Mouse (Mus musculus): ENCODE measurements around the gene Cdh6. TPM values are rescaled to one million over a fixed set of nuclear protein-coding genes. Genes with fewer than 3 reads are reported as not detected.

The Cdh6 gene
- polyA plus RNA-seq, 2 experiments = 0.01 to 0.04 TPM

GRCm38 (mm10) chr15:13057302-13057701, 116.2 kb downstream of the Cdh6 start:
- no peaks in the 10 kb centered on the region for H3K4me1 ChIP-seq (replicated peaks; ENCODE audit: control insufficient read depth in 2 of 2, insufficient read depth in 2 of 2, low read length in 1 of 2)
- no peak overlapping the region for H3K9ac ChIP-seq (replicated peaks)
- no peaks in the 10 kb centered on the region for H3K9me3 ChIP-seq (ENCODE audit: control insufficient read depth, low read length)
- WGBS (ENCODE audit: insufficient replicate concordance) = 77% methylated on average over 10 of the region's 10 CpGs
- H3K36me3 ChIP-seq (replicated peaks; ENCODE audit: control insufficient read depth, insufficient read depth, low read depth) = no peaks in the 10 kb centered on the region
- TF ChIP-seq EP300 (IDR thresholded peaks at IDR 0.05; ENCODE audit: low read depth) (no peak), CTCF (IDR thresholded peaks at IDR 0.05; ENCODE audit: low read depth) (no peak)
- no peak for ATAC-seq (ENCODE audit: insufficient read depth)
- no peak for DNase-seq (ENCODE audit: low read depth in 3 of 3, low spot score in 3 of 3)
- H3K4me2 ChIP-seq (ENCODE audit: low read depth) = no peak overlapping the region
- H3K27me3 ChIP-seq (ENCODE audit: control insufficient read depth, insufficient read depth, low read length) = no peaks in the 10 kb centered on the region
- no peak overlapping the region for H3K4me3 ChIP-seq (ENCODE audit: insufficient read depth in 1 of 2, low read depth in 2 of 2, low read length in 2 of 2)
- no peak overlapping the region for H3K27ac ChIP-seq

DNA sequence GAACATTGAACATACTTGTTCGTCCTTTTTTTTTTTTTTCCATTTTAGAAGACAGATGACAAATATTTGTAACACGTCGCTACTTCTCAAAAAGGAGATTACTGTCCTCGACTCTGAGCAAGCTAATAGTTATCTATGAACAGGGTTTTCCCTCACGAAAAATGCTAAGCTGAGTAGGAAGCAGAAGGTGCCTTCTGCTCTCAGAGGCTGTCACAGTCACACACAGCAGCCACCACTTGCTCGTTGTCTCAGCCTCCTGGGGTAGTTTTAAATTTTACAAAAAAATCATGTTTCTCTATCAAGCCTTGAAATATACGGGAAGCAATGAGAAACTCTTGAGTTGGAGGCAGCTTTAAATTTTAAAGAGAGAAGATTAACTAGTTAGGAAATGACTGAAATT, 125.6 kb downstream of the Cdh6 start:
- Histone ChIP-seq H3K4me1 (replicated peaks; ENCODE audit: control insufficient read depth in 2 of 2, insufficient read depth in 2 of 2, low read length in 1 of 2) (no peaks in the 10 kb centered on the region), H3K9ac (replicated peaks) (no peak overlapping the region), H3K27me3 (ENCODE audit: control insufficient read depth, insufficient read depth, low read length) (no peaks in the 10 kb centered on the region), H3K27ac (no peak overlapping the region), H3K9me3 (ENCODE audit: control insufficient read depth, low read length) (no peaks in the 10 kb centered on the region), H3K4me2 (ENCODE audit: low read depth) (no peak overlapping the region), H3K4me3 (ENCODE audit: insufficient read depth in 1 of 2, low read depth in 2 of 2, low read length in 2 of 2) (no peak overlapping the region), H3K36me3 (replicated peaks; ENCODE audit: control insufficient read depth, insufficient read depth, low read depth) (no peaks in the 10 kb centered on the region)
- no peak for TF ChIP-seq EP300 (IDR thresholded peaks at IDR 0.05; ENCODE audit: low read depth)
- no peak for TF ChIP-seq CTCF (IDR thresholded peaks at IDR 0.05; ENCODE audit: low read depth)
- 55% methylated on average over 7 of the region's 7 CpGs for WGBS (ENCODE audit: insufficient replicate concordance)
- DNase-seq (ENCODE audit: low read depth in 3 of 3, low spot score in 3 of 3) (no peak), ATAC-seq (ENCODE audit: insufficient read depth) (no peak)

DNA sequence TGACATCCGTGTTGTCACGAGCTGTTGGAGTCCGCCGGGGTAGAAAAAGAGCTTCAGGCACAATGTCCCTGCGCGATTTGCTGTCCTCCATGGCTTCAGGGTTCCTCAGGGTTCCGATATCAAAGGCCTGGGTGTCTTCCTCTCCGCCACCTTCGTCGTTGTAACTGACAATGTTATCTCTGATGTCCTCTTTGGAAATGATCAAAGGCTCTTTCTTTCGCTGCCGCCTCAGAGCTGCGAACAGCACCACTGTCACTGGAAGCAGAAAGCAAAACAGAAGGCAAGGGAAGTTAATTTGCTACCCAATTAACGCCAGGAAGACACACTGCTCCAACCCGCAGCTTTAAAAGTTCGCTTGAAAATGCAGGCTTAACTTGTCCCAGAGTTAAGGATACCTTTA, 139.0 kb downstream of the Cdh6 start:
- DNase-seq (ENCODE audit: low read depth in 3 of 3, low spot score in 3 of 3) = no peak
- Histone ChIP-seq H3K4me1 (replicated peaks; ENCODE audit: control insufficient read depth in 2 of 2, insufficient read depth in 2 of 2, low read length in 1 of 2) (no peaks in the 10 kb centered on the region), H3K9me3 (ENCODE audit: control insufficient read depth, low read length) (no peaks in the 10 kb centered on the region), H3K27me3 (ENCODE audit: control insufficient read depth, insufficient read depth, low read length) (no peaks in the 10 kb centered on the region), H3K4me2 (ENCODE audit: low read depth) (no peak overlapping the region), H3K4me3 (ENCODE audit: insufficient read depth in 1 of 2, low read depth in 2 of 2, low read length in 2 of 2) (no peak overlapping the region), H3K36me3 (replicated peaks; ENCODE audit: control insufficient read depth, insufficient read depth, low read depth) (no peaks in the 10 kb centered on the region), H3K9ac (replicated peaks) (no peak overlapping the region), H3K27ac (no peak overlapping the region)
- no peak for ATAC-seq (ENCODE audit: insufficient read depth)
- 22% methylated on average over 16 of the region's 16 CpGs for WGBS (ENCODE audit: insufficient replicate concordance)
- TF ChIP-seq EP300 (IDR thresholded peaks at IDR 0.05; ENCODE audit: low read depth) (no peak), CTCF (IDR thresholded peaks at IDR 0.05; ENCODE audit: low read depth) (no peak)

GRCm38 (mm10) chr15:13030641-13031040, 142.8 kb downstream of the Cdh6 start:
- Histone ChIP-seq H3K9me3 (ENCODE audit: control insufficient read depth, low read length) (no peaks in the 10 kb centered on the region), H3K4me1 (replicated peaks; ENCODE audit: control insufficient read depth in 2 of 2, insufficient read depth in 2 of 2, low read length in 1 of 2) (no peaks in the 10 kb centered on the region), H3K9ac (replicated peaks) (no peak overlapping the region), H3K27ac (no peak overlapping the region), H3K4me2 (ENCODE audit: low read depth) (no peak overlapping the region), H3K36me3 (replicated peaks; ENCODE audit: control insufficient read depth, insufficient read depth, low read depth) (no peaks in the 10 kb centered on the region), H3K4me3 (ENCODE audit: insufficient read depth in 1 of 2, low read depth in 2 of 2, low read length in 2 of 2) (no peak overlapping the region), H3K27me3 (ENCODE audit: control insufficient read depth, insufficient read depth, low read length) (no peaks in the 10 kb centered on the region)
- no peak for ATAC-seq (ENCODE audit: insufficient read depth)
- WGBS (ENCODE audit: insufficient replicate concordance) = 52% methylated on average over 2 of the region's 2 CpGs
- no peak for DNase-seq (ENCODE audit: low read depth in 3 of 3, low spot score in 3 of 3)
- TF ChIP-seq EP300 (IDR thresholded peaks at IDR 0.05; ENCODE audit: low read depth) (no peak), CTCF (IDR thresholded peaks at IDR 0.05; ENCODE audit: low read depth) (no peak)

DNA sequence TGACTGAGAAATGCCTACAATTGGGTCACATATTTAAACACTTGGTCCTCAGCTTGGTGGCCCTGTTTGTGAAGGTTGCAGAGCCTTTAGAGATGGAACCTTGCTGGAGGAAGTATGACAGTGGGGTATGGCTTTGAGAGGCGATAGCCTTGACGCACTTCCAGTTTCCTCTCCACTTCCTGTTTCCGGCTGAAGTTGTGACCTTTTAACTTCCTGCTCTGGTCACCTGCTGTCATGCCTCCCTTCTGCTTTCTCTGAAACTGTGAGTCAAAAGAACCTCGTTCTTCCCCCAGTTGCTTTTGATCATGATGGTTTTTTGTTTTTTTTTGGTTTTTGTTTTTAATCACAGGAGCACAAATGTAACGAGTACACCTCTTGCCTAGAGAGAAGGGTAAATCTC, 146.0 kb downstream of the Cdh6 start:
- no peaks in the 10 kb centered on the region for H3K27me3 ChIP-seq (ENCODE audit: control insufficient read depth, insufficient read depth, low read length)
- 29% methylated on average over 5 of the region's 5 CpGs for WGBS (ENCODE audit: insufficient replicate concordance)
- DNase-seq (ENCODE audit: low read depth in 3 of 3, low spot score in 3 of 3) = no peak
- H3K4me1 ChIP-seq (replicated peaks; ENCODE audit: control insufficient read depth in 2 of 2, insufficient read depth in 2 of 2, low read length in 1 of 2) = no peaks in the 10 kb centered on the region
- H3K4me3 ChIP-seq (ENCODE audit: insufficient read depth in 1 of 2, low read depth in 2 of 2, low read length in 2 of 2) = no peak overlapping the region
- H3K36me3 ChIP-seq (replicated peaks; ENCODE audit: control insufficient read depth, insufficient read depth, low read depth) = no peaks in the 10 kb centered on the region
- ATAC-seq (ENCODE audit: insufficient read depth) = no peak
- no peaks in the 10 kb centered on the region for H3K9me3 ChIP-seq (ENCODE audit: control insufficient read depth, low read length)
- H3K9ac ChIP-seq (replicated peaks) = no peak overlapping the region
- H3K27ac ChIP-seq = no peak overlapping the region
- TF ChIP-seq EP300 (IDR thresholded peaks at IDR 0.05; ENCODE audit: low read depth) (no peak), CTCF (IDR thresholded peaks at IDR 0.05; ENCODE audit: low read depth) (no peak)
- H3K4me2 ChIP-seq (ENCODE audit: low read depth) = no peak overlapping the region
